Mouse (Mus musculus): Measurements from ENCODE around the gene Gpx4. TPM values are rescaled to one million over a fixed set of nuclear protein-coding genes. Genes with fewer than 3 reads are reported as not detected.

Gpx4 gene
- polyA plus RNA-seq (2016; fragmentation: Nextera tagmentation; extraction: Ambion mirVana), result 499 and 515 TPM in 2 replicates

DNA sequence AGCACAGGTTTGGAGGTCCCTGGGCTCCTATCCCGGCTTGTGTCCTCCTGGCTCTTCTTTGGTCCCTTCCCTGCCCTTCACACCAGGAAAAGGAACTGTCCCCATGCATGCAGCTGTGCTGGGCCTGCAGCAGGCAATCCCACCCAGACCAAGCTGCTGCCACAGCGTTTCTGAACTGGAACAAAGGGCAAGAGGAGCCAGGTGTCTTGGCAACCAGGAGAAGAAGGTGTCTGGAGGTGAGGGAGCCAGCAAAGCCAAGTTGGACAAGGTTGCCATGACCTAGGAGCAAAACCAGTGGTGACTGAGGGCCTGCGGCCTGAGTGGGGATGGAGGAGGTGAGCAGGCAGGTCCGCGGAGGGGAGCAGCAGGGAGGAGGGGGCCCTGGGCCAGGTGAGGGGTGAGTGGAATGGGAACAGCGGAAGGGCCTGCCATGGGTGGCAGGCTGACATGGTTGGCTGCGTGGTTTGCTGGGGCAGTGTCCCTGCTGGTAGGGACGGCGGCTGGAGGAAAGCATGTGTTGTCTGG, at the start of gene Gpx4:
Gene Gpx4 (plus strand): TSS at position 126 of the 525 bp plus-strand sequence.
- WGBS, result 32% methylated on average over 9 of the region's 9 CpGs
- Histone ChIP-seq H3K9ac (no peak within 1 kb of the TSS), H3K4me1 (peaks cover 20% of the 10 kb centered on the region), H3K9me3 (no peaks in the 10 kb centered on the region), H3K27ac (no peak within 1 kb of the TSS), H3K36me3 (no peaks in the 10 kb centered on the region), H3K4me2 (replicated peaks) (no peak within 1 kb of the TSS), H3K27me3 (replicated peaks) (no peaks in the 10 kb centered on the region), H3K4me3 (no peak within 1 kb of the TSS; the same call in 1 of the 2 replicates)
- no peak for ATAC-seq (ENCODE audit: low FRiP score, low read depth)

DNA sequence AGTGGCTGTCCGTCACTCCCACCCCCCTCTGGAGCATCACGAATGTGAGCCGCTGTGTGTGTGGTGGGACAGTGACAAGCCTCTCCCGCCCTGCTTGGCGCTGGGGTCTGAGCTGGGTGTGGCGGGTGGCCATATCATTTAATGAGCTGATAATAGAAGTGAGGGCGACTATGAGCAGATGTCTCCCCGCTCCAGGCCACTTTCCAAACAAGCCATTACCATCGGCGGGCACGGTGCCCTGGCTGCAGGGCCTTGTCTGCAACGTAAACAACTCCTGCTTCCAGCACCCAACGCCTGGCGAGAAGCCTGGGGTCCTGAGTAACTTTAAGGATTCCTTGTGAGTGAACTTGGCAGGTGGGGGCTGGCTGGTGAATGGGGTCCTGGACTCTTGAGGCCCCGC, 49.1 kb upstream of the Gpx4 start:
- H3K9me3 ChIP-seq, result no peaks in the 10 kb centered on the region
- peak; percentile 46 for ATAC-seq (ENCODE audit: low FRiP score, low read depth)
- peak overlapping the region; percentile 51 for H3K9ac ChIP-seq
- 0 out of 2 replicates have a peak overlapping the region, but pooled peaks have one; percentile 20 for H3K27ac ChIP-seq
- H3K4me3 ChIP-seq, result peak overlapping the region; percentile 52
- H3K36me3 ChIP-seq, result peaks cover 5% of the 10 kb centered on the region; the same call in 1 of the 2 replicates
- H3K27me3 ChIP-seq (replicated peaks), result peaks cover 21% of the 10 kb centered on the region
- 9% methylated on average over 15 of the region's 15 CpGs for WGBS
- peak overlapping the region; percentile 79 for H3K4me2 ChIP-seq (replicated peaks)
- H3K4me1 ChIP-seq, result peaks cover 12% of the 10 kb centered on the region

DNA sequence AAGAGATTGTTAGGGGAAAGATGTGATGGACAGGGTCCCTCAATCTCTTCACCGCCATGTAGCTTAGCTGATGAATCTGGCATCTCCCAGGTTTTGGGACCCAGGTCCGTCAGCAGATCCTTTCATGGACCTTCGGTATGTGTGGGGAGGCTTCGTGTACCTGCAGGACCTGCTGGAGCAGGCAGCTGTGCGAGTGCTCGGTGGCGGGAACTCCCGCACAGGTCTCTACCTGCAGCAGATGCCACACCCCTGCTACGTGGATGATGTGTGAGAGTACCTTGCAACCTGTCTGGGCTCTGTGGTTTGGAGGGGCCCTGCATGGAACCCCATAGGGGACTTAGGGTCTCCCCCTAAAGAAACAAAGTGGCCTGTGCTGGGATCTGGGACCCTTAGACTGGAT, 45.0 kb upstream of the Gpx4 start:
- Histone ChIP-seq H3K4me3 (no peak overlapping the region), H3K36me3 (no peaks in the 10 kb centered on the region), H3K9me3 (no peaks in the 10 kb centered on the region), H3K4me1 (peaks cover 19% of the 10 kb centered on the region), H3K9ac (no peak overlapping the region), H3K4me2 (replicated peaks) (no peak overlapping the region), H3K27ac (no peak overlapping the region), H3K27me3 (replicated peaks) (peaks cover 35% of the 10 kb centered on the region)
- no peak for ATAC-seq (ENCODE audit: low FRiP score, low read depth)
- 84% methylated on average over 9 of the region's 9 CpGs for WGBS

DNA sequence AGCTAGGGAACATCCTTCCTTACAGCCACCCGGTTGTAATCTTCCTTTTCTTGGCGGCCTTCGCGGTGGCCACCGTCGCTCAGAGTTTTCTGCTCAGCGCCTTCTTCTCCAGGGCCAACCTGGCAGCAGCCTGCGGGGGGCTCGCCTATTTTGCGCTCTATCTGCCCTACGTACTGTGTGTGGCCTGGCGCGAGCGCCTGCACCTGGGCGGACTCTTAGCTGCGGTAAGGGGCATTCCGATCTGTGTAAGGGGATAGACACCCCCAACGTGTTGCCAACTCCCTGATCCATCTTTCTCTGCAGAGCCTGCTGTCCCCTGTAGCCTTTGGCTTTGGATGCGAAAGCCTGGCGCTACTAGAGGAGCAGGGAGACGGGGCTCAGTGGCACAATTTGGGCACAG, 44.1 kb upstream of the Gpx4 start:
- Histone ChIP-seq H3K27ac (no peak overlapping the region), H3K9ac (no peak overlapping the region), H3K36me3 (peaks cover 3% of the 10 kb centered on the region), H3K9me3 (no peaks in the 10 kb centered on the region), H3K4me3 (no peak overlapping the region), H3K27me3 (replicated peaks) (peaks cover 35% of the 10 kb centered on the region), H3K4me1 (peaks cover 14% of the 10 kb centered on the region), H3K4me2 (replicated peaks) (0 out of 2 replicates have a peak overlapping the region, but pooled peaks have one; percentile 1)
- WGBS, result 28% methylated on average over 21 of the region's 21 CpGs
- no peak for ATAC-seq (ENCODE audit: low FRiP score, low read depth)

DNA sequence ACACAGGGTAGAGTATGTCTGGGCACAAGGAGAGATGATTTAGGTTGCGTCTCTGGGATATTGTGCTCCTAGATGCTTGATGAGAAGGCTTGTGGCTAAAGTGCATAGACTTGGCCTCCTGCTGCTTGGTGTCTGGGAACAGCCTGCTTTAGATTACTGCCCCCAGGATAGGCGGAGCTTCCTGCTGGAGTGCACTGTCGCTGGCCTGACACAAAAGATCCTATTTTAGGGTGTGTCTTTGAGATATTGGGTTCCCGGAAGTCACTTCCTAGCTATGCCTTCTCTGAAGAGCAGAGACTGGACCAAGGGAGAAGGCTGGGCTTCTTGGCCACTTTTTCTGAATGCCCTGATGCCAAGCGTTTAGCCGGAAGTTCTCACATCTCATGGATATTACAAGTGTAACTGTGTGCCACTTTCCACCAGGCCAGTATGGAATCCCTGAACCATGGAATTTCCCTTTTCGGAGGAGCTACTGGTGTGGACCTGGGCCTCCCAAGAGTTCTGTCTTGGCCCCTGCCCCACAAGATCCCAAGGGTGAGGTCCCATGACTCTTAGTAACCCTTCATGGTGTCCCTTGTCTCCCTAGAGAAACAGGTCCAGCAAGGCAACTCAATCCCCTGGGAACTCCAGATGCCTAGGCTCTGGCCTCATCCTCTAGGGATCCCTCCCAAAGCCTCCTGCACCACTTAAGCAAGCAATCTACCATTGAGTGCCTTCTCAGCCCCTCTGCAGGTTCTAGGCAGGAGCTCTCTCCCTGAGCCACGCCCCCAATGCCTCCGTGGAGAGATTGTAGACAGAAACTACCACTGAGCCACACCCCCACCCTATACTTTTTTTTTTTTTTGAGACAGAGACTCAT, 43.4 kb upstream of the Gpx4 start:
- H3K9ac ChIP-seq, result no peak overlapping the region
- ATAC-seq (ENCODE audit: low FRiP score, low read depth), result no peak
- peaks cover 10% of the 10 kb centered on the region for H3K36me3 ChIP-seq
- H3K4me3 ChIP-seq, result no peak overlapping the region
- no peak overlapping the region for H3K27ac ChIP-seq
- peaks cover 35% of the 10 kb centered on the region for H3K27me3 ChIP-seq (replicated peaks)
- WGBS, result 59% methylated on average over 9 of the region's 9 CpGs
- H3K4me2 ChIP-seq (replicated peaks), result no peak overlapping the region
- H3K4me1 ChIP-seq, result 0 out of 2 replicates have a peak, but pooled peaks cover 8% of the 10 kb centered on the region
- H3K9me3 ChIP-seq, result no peaks in the 10 kb centered on the region

DNA sequence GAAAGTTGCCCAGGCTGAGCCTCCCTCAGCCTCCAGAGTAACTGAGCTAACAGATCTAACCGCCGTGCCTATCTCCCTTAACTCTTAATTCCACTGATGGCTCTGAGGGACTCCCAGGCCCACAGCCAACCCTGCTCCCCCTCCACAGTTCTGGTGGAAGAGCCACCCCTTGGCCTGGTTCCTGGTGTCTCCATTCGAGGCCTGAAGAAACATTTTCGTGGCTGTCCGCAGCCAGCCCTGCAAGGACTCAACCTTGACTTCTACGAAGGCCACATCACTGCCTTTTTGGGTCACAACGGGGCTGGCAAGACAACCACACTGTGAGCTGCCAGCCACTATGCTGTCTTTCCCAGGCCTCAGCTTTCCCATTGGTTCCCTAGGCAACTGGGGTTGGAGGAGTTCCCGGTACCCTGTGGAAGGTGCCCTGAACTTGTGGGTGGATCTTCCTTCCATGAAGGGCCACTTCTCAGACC, 42.7 kb upstream of the Gpx4 start:
- H3K36me3 ChIP-seq, result peaks cover 17% of the 10 kb centered on the region
- ATAC-seq (ENCODE audit: low FRiP score, low read depth), result no peak
- H3K27me3 ChIP-seq (replicated peaks), result peaks cover 35% of the 10 kb centered on the region
- H3K9ac ChIP-seq, result no peak overlapping the region
- H3K4me2 ChIP-seq (replicated peaks), result no peak overlapping the region
- no peak overlapping the region for H3K4me3 ChIP-seq
- H3K27ac ChIP-seq, result no peak overlapping the region
- H3K9me3 ChIP-seq, result no peaks in the 10 kb centered on the region
- 0 out of 2 replicates have a peak, but pooled peaks cover 8% of the 10 kb centered on the region for H3K4me1 ChIP-seq
- 93% methylated on average over 8 of the region's 8 CpGs for WGBS

DNA sequence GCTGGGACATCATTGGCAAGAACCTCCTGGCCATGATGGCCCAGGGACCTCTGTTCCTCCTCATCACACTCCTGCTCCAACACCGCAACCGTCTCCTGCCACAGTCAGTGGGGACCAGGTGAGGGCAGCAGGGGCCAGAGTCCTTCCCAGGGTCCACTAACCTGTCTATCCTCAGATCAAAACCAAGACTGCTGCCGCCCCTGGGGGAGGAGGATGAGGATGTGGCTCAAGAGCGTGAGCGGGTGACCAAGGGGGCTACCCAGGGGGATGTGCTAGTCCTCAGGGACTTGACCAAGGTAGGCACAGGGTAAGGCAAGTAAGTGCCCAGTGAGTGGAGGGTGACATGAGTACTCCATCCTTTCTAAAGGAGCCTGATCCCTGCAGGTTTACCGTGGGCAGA, 35.2 kb upstream of the Gpx4 start:
- no peak overlapping the region for H3K27ac ChIP-seq
- peaks cover 22% of the 10 kb centered on the region for H3K9me3 ChIP-seq
- no peak overlapping the region for H3K9ac ChIP-seq
- H3K4me3 ChIP-seq, result no peak overlapping the region
- peaks cover 54% of the 10 kb centered on the region for H3K27me3 ChIP-seq (replicated peaks)
- H3K4me1 ChIP-seq, result no peaks in the 10 kb centered on the region
- ATAC-seq (ENCODE audit: low FRiP score, low read depth), result no peak
- no peak overlapping the region for H3K4me2 ChIP-seq (replicated peaks)
- WGBS, result 91% methylated on average over 6 of the region's 6 CpGs
- H3K36me3 ChIP-seq, result peaks cover 59% of the 10 kb centered on the region

DNA sequence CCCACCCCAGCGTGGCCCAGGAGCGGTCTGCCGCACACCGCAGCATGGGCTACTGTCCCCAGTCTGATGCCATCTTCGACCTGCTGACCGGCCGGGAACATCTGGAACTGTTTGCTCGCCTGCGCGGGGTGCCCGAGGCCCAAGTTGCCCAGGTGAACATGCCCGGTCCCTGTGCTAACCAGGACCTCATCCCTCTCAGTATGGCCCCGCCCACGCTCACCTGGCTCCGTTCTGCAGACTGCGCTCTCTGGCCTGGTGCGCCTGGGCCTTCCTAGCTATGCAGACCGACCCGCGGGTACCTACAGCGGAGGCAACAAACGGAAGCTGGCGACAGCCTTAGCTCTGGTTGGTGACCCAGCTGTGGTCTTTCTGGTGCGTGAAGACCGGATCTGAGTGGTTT, 33.4 kb upstream of the Gpx4 start:
- no peak overlapping the region for H3K4me3 ChIP-seq
- no peak for ATAC-seq (ENCODE audit: low FRiP score, low read depth)
- WGBS, result 30% methylated on average over 25 of the region's 25 CpGs
- H3K4me2 ChIP-seq (replicated peaks), result no peak overlapping the region
- H3K4me1 ChIP-seq, result no peaks in the 10 kb centered on the region
- H3K27ac ChIP-seq, result no peak overlapping the region
- H3K27me3 ChIP-seq (replicated peaks), result peaks cover 67% of the 10 kb centered on the region
- no peak overlapping the region for H3K9ac ChIP-seq
- H3K36me3 ChIP-seq, result peaks cover 48% of the 10 kb centered on the region
- H3K9me3 ChIP-seq, result peaks cover 22% of the 10 kb centered on the region

DNA sequence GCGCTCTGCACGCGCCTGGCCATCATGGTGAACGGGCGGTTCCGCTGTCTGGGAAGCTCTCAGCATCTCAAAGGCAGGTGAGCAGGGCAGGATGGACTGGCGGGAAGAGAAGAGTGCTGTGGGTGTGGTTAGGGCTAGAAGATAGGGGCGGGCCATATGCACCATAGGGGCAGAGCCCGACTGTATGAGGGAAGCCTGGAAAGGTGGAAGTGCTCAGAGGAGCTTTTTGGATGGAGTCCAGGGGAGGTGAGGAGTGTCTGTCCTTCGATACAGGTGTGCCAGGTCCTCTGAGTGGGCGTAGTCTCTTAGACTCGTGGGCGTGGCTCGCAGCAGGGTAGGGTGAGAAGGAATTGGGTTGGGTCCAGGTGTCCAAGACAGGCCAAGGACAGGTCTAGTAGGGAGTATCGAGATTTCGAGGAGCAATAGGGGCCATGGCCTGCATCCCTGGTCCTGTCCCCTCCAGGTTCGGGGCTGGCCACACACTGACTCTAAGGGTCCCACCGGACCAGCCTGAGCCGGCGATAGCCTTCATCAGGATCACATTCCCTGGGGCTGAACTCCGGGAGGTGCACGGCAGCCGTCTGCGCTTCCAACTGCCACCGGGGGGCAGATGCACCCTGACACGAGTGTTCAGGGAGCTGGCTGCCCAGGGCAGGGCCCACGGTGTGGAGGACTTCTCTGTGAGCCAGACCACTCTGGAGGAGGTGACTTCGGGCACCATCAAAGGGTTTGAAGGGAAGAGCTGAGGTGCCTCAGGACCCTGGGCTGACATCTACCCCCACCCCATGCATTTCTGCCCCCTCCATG, 32.3 kb upstream of the Gpx4 start:
- no peak overlapping the region for H3K4me3 ChIP-seq
- peaks cover 78% of the 10 kb centered on the region for H3K27me3 ChIP-seq (replicated peaks)
- ATAC-seq (ENCODE audit: low FRiP score, low read depth), result no peak

DNA sequence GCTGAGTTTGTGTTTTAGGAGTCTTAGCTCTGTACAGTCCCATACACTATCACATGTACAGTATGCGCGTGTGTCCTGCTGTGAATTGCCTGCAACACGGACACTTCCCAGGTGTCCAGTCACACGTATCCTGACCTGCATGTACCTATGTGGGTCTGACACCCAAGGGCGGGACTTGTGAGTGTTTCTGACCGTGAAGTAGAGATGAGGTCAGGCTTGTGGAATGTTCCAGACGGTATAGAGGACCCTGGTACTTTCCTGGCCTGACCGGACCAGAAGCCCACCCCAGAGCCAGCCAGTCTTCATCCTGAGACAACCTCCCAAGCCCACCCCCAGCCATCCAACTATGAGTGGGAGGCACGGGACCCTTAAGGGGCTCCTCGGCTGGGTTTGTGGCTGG, 31.4 kb upstream of the Gpx4 start:
- no peak overlapping the region for H3K27ac ChIP-seq
- H3K4me2 ChIP-seq (replicated peaks), result no peak overlapping the region
- peaks cover 85% of the 10 kb centered on the region for H3K27me3 ChIP-seq (replicated peaks)
- 83% methylated on average over 10 of the region's 10 CpGs for WGBS
- no peak overlapping the region for H3K4me3 ChIP-seq
- peaks cover 29% of the 10 kb centered on the region for H3K36me3 ChIP-seq
- no peak for ATAC-seq (ENCODE audit: low FRiP score, low read depth)
- H3K9me3 ChIP-seq, result peaks cover 12% of the 10 kb centered on the region
- no peak overlapping the region for H3K9ac ChIP-seq
- peaks cover 10% of the 10 kb centered on the region for H3K4me1 ChIP-seq

More for the DNA sequence above, 32.3 kb upstream of the Gpx4 start:
- H3K4me2 ChIP-seq (replicated peaks), result no peak overlapping the region
- H3K9me3 ChIP-seq, result peaks cover 20% of the 10 kb centered on the region
- H3K4me1 ChIP-seq, result peaks cover 8% of the 10 kb centered on the region
- WGBS, result 21% methylated on average over 28 of the region's 28 CpGs
- H3K9ac ChIP-seq, result no peak overlapping the region
- no peak overlapping the region for H3K27ac ChIP-seq
- peaks cover 38% of the 10 kb centered on the region for H3K36me3 ChIP-seq

DNA sequence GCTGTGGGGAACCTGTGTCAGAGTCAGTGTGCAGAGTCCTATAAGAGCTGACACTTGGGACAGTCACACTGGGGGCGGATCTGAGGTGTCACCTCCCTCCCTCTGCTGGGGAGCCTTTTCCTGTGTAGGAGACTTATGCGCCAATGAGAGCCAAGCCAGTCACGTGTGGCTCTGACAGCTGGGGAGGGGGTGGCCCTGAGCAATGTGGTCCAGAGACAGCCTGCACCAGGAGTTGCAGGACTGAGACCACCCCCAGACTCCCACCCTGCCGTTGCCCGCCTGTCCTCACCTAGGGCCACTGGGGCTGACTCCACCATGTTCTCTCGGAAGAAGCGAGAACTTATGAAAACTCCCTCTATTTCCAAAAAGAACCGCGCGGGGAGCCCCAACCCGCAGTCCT, 30.5 kb upstream of the Gpx4 start, which contains the start of gene Arhgap45:
Gene Arhgap45 (plus strand): TSS at position 143 of the 400 bp plus-strand sequence.
- 67% methylated on average over 11 of the region's 11 CpGs for WGBS
- Histone ChIP-seq H3K4me2 (replicated peaks) (no peak within 1 kb of the TSS), H3K27ac (no peak within 1 kb of the TSS), H3K9ac (no peak within 1 kb of the TSS), H3K27me3 (replicated peaks) (peaks cover 91% of the 10 kb centered on the region), H3K4me1 (peaks cover 10% of the 10 kb centered on the region), H3K36me3 (peaks cover 19% of the 10 kb centered on the region), H3K9me3 (peaks cover 2% of the 10 kb centered on the region; the same call in 1 of the 2 replicates), H3K4me3 (no peak within 1 kb of the TSS)
- ATAC-seq (ENCODE audit: low FRiP score, low read depth), result no peak

DNA sequence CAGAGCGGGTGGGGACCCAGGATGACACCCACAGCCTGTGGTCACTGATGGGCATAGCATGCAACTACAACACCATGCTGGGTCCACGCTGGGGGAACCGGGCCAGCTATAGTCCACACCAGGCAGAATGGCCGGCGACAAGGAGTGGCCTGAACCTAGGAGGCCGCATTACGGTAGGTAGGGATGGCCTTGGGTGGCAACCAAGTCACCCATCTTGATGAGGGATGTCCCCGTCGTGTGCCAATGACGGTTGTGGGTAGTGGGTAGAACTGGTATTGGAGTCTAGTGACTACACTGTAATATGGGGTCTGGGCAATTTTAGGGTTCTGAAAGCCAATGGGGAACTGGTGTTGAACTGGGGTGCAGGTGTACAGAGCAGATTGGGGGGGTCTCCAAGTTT, 30.0 kb upstream of the Gpx4 start:
- Histone ChIP-seq H3K27ac (no peak overlapping the region), H3K4me2 (replicated peaks) (no peak overlapping the region), H3K36me3 (peaks cover 15% of the 10 kb centered on the region), H3K27me3 (replicated peaks) (peaks cover 87% of the 10 kb centered on the region), H3K4me3 (no peak overlapping the region), H3K4me1 (peaks cover 10% of the 10 kb centered on the region), H3K9me3 (no peaks in the 10 kb centered on the region), H3K9ac (no peak overlapping the region)
- no peak for ATAC-seq (ENCODE audit: low FRiP score, low read depth)
- WGBS, result 83% methylated on average over 10 of the region's 10 CpGs

All from neural tube, embryonic 12.5 days (tissue).